Mouse (Mus musculus): ENCODE data around the gene Cdk17. TPM values are rescaled to one million over a fixed set of nuclear protein-coding genes. Genes with fewer than 3 reads are reported as not detected.

The Cdk17 gene
- polyA plus RNA-seq, 1 experiment = 9.5 TPM

GRCm38 (mm10) chr10:93275212-93276136, 114.8 kb downstream of the Cdk17 start:
- WGBS = 57% methylated on average over 25 of the region's 25 CpGs
- Histone ChIP-seq H3K36me3 (ENCODE audit: control insufficient read depth, insufficient read depth, low read length) (no peaks in the 10 kb centered on the region), H3K4me1 (ENCODE audit: control insufficient read depth, insufficient read depth, low read length) (peaks cover 12% of the 10 kb centered on the region), H3K27me3 (replicated peaks; ENCODE audit: control insufficient read depth, insufficient read depth, low read length) (no peaks in the 10 kb centered on the region), H3K27ac (ENCODE audit: insufficient read depth, low read depth, low read length) (no peak overlapping the region), H3K4me3 (ENCODE audit: insufficient read depth, low read depth, low read length) (no peak overlapping the region)
- TF ChIP-seq CTCF (conservative IDR thresholded peaks at IDR 0.05; ENCODE audit: insufficient read depth, insufficient read length, low read depth, low read length) = no peak
- no peak for TF ChIP-seq POLR2A (IDR thresholded peaks at IDR 0.05; ENCODE audit: low read depth, low read length)
- no peak for DNase-seq

GRCm38 (mm10) chr10:93276349-93276763, 115.7 kb downstream of the Cdk17 start:
- 11% methylated on average over 16 of the region's 16 CpGs for WGBS
- peaks cover 16% of the 10 kb centered on the region for H3K4me1 ChIP-seq (ENCODE audit: control insufficient read depth, insufficient read depth, low read length)
- H3K27ac ChIP-seq (ENCODE audit: insufficient read depth, low read depth, low read length) = no peak overlapping the region
- no peaks in the 10 kb centered on the region for H3K36me3 ChIP-seq (ENCODE audit: control insufficient read depth, insufficient read depth, low read length)
- TF ChIP-seq CTCF (conservative IDR thresholded peaks at IDR 0.05; ENCODE audit: insufficient read depth, insufficient read length, low read depth, low read length) (no peak), POLR2A (IDR thresholded peaks at IDR 0.05; ENCODE audit: low read depth, low read length) (no peak)
- H3K27me3 ChIP-seq (replicated peaks; ENCODE audit: control insufficient read depth, insufficient read depth, low read length) = no peaks in the 10 kb centered on the region
- H3K4me3 ChIP-seq (ENCODE audit: insufficient read depth, low read depth, low read length) = peak overlapping the region; percentile 19
- peak; percentile 79 for DNase-seq

GRCm38 (mm10) chr10:93276857-93277256, 116.2 kb downstream of the Cdk17 start:
- H3K4me1 ChIP-seq (ENCODE audit: control insufficient read depth, insufficient read depth, low read length) = peaks cover 16% of the 10 kb centered on the region
- no peaks in the 10 kb centered on the region for H3K36me3 ChIP-seq (ENCODE audit: control insufficient read depth, insufficient read depth, low read length)
- H3K27ac ChIP-seq (ENCODE audit: insufficient read depth, low read depth, low read length) = no peak overlapping the region
- 31% methylated on average over 9 of the region's 9 CpGs for WGBS
- no peak for DNase-seq
- no peak for TF ChIP-seq POLR2A (IDR thresholded peaks at IDR 0.05; ENCODE audit: low read depth, low read length)
- TF ChIP-seq CTCF (conservative IDR thresholded peaks at IDR 0.05; ENCODE audit: insufficient read depth, insufficient read length, low read depth, low read length) = no peak
- H3K27me3 ChIP-seq (replicated peaks; ENCODE audit: control insufficient read depth, insufficient read depth, low read length) = no peaks in the 10 kb centered on the region
- no peak overlapping the region for H3K4me3 ChIP-seq (ENCODE audit: insufficient read depth, low read depth, low read length)

- no peak for DNase-seq
- WGBS = 84% methylated on average over 8 of the region's 8 CpGs
- no peak for TF ChIP-seq POLR2A (IDR thresholded peaks at IDR 0.05; ENCODE audit: low read depth, low read length)
- TF ChIP-seq CTCF (conservative IDR thresholded peaks at IDR 0.05; ENCODE audit: insufficient read depth, insufficient read length, low read depth, low read length) = no peak
- H3K4me3 ChIP-seq (ENCODE audit: insufficient read depth, low read depth, low read length) = no peak overlapping the region
- H3K36me3 ChIP-seq (ENCODE audit: control insufficient read depth, insufficient read depth, low read length) = no peaks in the 10 kb centered on the region
- H3K27me3 ChIP-seq (replicated peaks; ENCODE audit: control insufficient read depth, insufficient read depth, low read length) = no peaks in the 10 kb centered on the region
- H3K27ac ChIP-seq (ENCODE audit: insufficient read depth, low read depth, low read length) = no peak overlapping the region
- peaks cover 9% of the 10 kb centered on the region for H3K4me1 ChIP-seq (ENCODE audit: control insufficient read depth, insufficient read depth, low read length)
These were observed 117.7 kb downstream of the Cdk17 start for GRCm38 (mm10) chr10:93278361-93278760.

GRCm38 (mm10) chr10:93279062-93279461, 118.4 kb downstream of the Cdk17 start:
- no peak for TF ChIP-seq CTCF (conservative IDR thresholded peaks at IDR 0.05; ENCODE audit: insufficient read depth, insufficient read length, low read depth, low read length)
- TF ChIP-seq POLR2A (IDR thresholded peaks at IDR 0.05; ENCODE audit: low read depth, low read length) = no peak
- 74% methylated on average over 9 of the region's 9 CpGs for WGBS
- H3K4me1 ChIP-seq (ENCODE audit: control insufficient read depth, insufficient read depth, low read length) = peaks cover 8% of the 10 kb centered on the region
- H3K27me3 ChIP-seq (replicated peaks; ENCODE audit: control insufficient read depth, insufficient read depth, low read length) = no peaks in the 10 kb centered on the region
- DNase-seq = no peak
- no peak overlapping the region for H3K4me3 ChIP-seq (ENCODE audit: insufficient read depth, low read depth, low read length)
- H3K27ac ChIP-seq (ENCODE audit: insufficient read depth, low read depth, low read length) = no peak overlapping the region
- no peaks in the 10 kb centered on the region for H3K36me3 ChIP-seq (ENCODE audit: control insufficient read depth, insufficient read depth, low read length)

GRCm38 (mm10) chr10:93280586-93280985, 119.9 kb downstream of the Cdk17 start:
- Histone ChIP-seq H3K4me1 (ENCODE audit: control insufficient read depth, insufficient read depth, low read length) (peaks cover 4% of the 10 kb centered on the region), H3K36me3 (ENCODE audit: control insufficient read depth, insufficient read depth, low read length) (no peaks in the 10 kb centered on the region), H3K4me3 (ENCODE audit: insufficient read depth, low read depth, low read length) (no peak overlapping the region), H3K27ac (ENCODE audit: insufficient read depth, low read depth, low read length) (peak overlapping the region; percentile 58), H3K27me3 (replicated peaks; ENCODE audit: control insufficient read depth, insufficient read depth, low read length) (no peaks in the 10 kb centered on the region)
- TF ChIP-seq POLR2A (IDR thresholded peaks at IDR 0.05; ENCODE audit: low read depth, low read length) = no peak
- no peak for TF ChIP-seq CTCF (conservative IDR thresholded peaks at IDR 0.05; ENCODE audit: insufficient read depth, insufficient read length, low read depth, low read length)
- 45% methylated on average over 12 of the region's 12 CpGs for WGBS
- DNase-seq = no peak

- Histone ChIP-seq H3K4me3 (ENCODE audit: insufficient read depth, low read depth, low read length) (no peak overlapping the region), H3K27me3 (replicated peaks; ENCODE audit: control insufficient read depth, insufficient read depth, low read length) (no peaks in the 10 kb centered on the region), H3K4me1 (ENCODE audit: control insufficient read depth, insufficient read depth, low read length) (peaks cover 4% of the 10 kb centered on the region), H3K27ac (ENCODE audit: insufficient read depth, low read depth, low read length) (peak overlapping the region; percentile 58; the same call in 1 of the 2 replicates), H3K36me3 (ENCODE audit: control insufficient read depth, insufficient read depth, low read length) (no peaks in the 10 kb centered on the region)
- TF ChIP-seq CTCF (conservative IDR thresholded peaks at IDR 0.05; ENCODE audit: insufficient read depth, insufficient read length, low read depth, low read length) = no peak
- no peak for DNase-seq
- 43% methylated on average over 7 of the region's 7 CpGs for WGBS
These were observed 120.4 kb downstream of the Cdk17 start for GRCm38 (mm10) chr10:93281092-93281491.

Measured in kidney, adult 2 months (tissue).